Mouse (Mus musculus) cerebellum, adult 2 months (tissue): ENCODE data around the gene Ergic1. TPM values are rescaled to one million over a fixed set of nuclear protein-coding genes. Genes with fewer than 3 reads are reported as not detected.

Experiments
- DNase-seq, 2 experiments: peaks; one replicate each; pipeline ENCODE4 v3.0.0; 2021
- H3K27ac ChIP-seq: fragments of 200-500 bp; 2 replicates; pipeline ENCODE4 v1.5.1; 2012; ENCODE audit warnings: low read length, control low read depth, inconsistent platforms; ENCODE audit not compliant: insufficient read depth
- H3K27me3 ChIP-seq: fragments of 200-500 bp; 2 replicates; pipeline ENCODE4 v1.6.1; 2012; ENCODE audit warnings: inconsistent platforms, mild to moderate bottlenecking, low read length, moderate library complexity; ENCODE audit not compliant: control insufficient read depth, insufficient read depth
- H3K4me1 ChIP-seq: fragments of 200-500 bp; 2 replicates; pipeline ENCODE4 v1.6.1; 2011; ENCODE audit warnings: low read length; ENCODE audit not compliant: control insufficient read depth, insufficient read depth
- H3K4me3 ChIP-seq: fragments of 200-500 bp; replicated peaks from 2 replicates; pipeline ENCODE3; 2011; ENCODE audit warnings: mild to moderate bottlenecking, low read depth, low read length, control low read depth; ENCODE audit not compliant: insufficient read depth
- CTCF ChIP-seq: fragments of 200-500 bp; IDR thresholded peaks from 2 replicates; pipeline ENCODE4 v1.5.1; 2011; ENCODE audit warnings: low read depth, mild to moderate bottlenecking, control low read depth, low read length, moderate library complexity, borderline replicate concordance; ENCODE audit not compliant: insufficient read depth
- POLR2A ChIP-seq: fragments of 200-500 bp; IDR thresholded peaks from 2 replicates; pipeline ENCODE4 v1.6.1; 2011; ENCODE audit warnings: low read length, control low read depth, borderline replicate concordance; ENCODE audit not compliant: insufficient read depth
- WGBS: fragments of 180-500 bp; shearing (Covaris S2); methylation state at CpG from one replicate; pipeline ENCODE4 v1.1.7; 2018; 5-methylcytosine and 5-hydroxymethylcytosine counted together
- polyA plus RNA-seq: library from polyadenylated mRNA; depleted of rRNA; stranded (reverse); fragments of >200 nt; gene quantifications from 2 replicates; pipeline ENCODE4 v1.2.3, GENCODE M21; 2012

The Ergic1 gene
- polyA plus RNA-seq, 1 experiment, result 137 TPM

DNA sequence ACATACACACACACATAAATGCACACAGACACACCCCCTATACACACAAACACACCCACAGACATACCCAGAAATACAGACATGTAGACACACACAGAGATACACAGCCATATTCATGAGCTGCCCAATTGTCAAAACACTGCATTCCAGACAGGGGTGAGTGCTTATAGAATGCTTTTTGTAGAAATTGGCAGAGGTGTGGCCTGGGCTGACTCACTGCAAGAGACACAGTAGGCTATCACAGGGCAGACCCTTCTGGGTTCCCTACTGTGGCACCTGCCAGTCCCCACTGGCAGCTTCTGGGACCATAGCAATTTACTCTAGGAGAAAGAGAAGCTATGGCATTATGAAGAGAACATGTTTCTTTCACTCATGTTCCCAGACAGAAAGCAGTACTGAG, 37.0 kb upstream of the Ergic1 start:
- Histone ChIP-seq H3K4me1 (peaks cover 13% of the 10 kb centered on the region), H3K27me3 (no peaks in the 10 kb centered on the region), H3K27ac (no peak overlapping the region), H3K4me3 (no peak overlapping the region)
- TF ChIP-seq POLR2A, result no peak
- TF ChIP-seq CTCF, result no peak
- DNase-seq, result no peak

DNA sequence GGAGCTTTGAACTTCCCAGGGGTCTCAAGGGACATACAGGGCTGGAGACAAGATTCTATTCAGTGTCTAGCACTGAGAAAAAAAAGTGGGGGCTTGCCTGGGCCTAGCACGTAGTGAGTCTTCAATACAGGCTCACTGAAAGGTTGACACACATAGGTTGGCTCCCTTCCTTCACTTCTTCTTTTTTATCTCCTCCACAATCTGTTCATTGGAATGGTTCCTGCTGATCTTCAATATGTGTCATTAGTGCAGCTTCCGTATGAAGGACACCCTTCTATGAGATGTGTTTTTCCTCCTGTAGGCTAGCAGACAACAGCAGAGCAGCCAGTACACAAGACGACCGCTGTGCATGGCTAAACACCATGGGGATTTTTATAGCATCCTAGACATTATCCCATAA, 36.5 kb upstream of the Ergic1 start:
- 15% methylated on average over 4 of the region's 4 CpGs for WGBS
- peak overlapping the region; percentile 90 for H3K27ac ChIP-seq
- DNase-seq, result peak in 1 of 2 experiments; percentile 68
- H3K4me3 ChIP-seq, result no peak overlapping the region
- no peaks in the 10 kb centered on the region for H3K27me3 ChIP-seq
- TF ChIP-seq CTCF (no peak), POLR2A (0 out of 2 replicates have a peak, but pooled peaks have one; percentile 2)
- peaks cover 13% of the 10 kb centered on the region for H3K4me1 ChIP-seq

DNA sequence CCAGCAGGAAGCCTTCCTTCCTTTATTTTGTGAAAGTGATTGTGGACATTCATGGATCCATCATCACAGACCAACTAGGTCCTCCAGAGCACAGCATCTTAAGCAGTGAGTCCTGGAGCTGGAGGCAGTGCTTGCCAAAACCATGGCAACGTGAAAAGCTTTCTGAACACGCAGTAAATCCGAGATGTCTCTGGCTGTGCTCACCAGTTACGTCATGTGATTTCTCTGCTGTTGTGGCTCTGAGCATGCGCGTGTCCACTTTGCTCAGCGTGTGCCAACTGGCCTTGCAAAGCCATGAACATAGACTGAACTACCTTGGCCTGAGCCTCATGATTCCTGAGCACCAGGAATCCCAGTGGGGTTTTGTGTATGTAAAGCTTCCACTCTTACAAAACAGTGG, 36.0 kb upstream of the Ergic1 start:
- Histone ChIP-seq H3K4me3 (no peak overlapping the region), H3K27ac (peak overlapping the region; percentile 90), H3K4me1 (peaks cover 13% of the 10 kb centered on the region), H3K27me3 (no peaks in the 10 kb centered on the region)
- 6% methylated on average over 7 of the region's 7 CpGs for WGBS
- peak; percentile 66 to 81 for DNase-seq
- TF ChIP-seq CTCF, result no peak
- peak; percentile 14; the same call in 1 of the 2 replicates for TF ChIP-seq POLR2A

GRCm38 (mm10) chr17:26527291-26527690, 34.0 kb upstream of the Ergic1 start:
- no peak overlapping the region for H3K27ac ChIP-seq
- 98% methylated on average over 9 of the region's 9 CpGs for WGBS
- no peak for TF ChIP-seq CTCF
- no peak for TF ChIP-seq POLR2A

GRCm38 (mm10) chr17:26528751-26529150, 32.5 kb upstream of the Ergic1 start:
- WGBS, result 84% methylated on average over 6 of the region's 6 CpGs
- DNase-seq, result no peak
- Histone ChIP-seq H3K27me3 (no peaks in the 10 kb centered on the region), H3K27ac (no peak overlapping the region), H3K4me1 (peaks cover 23% of the 10 kb centered on the region), H3K4me3 (no peak overlapping the region)
- TF ChIP-seq POLR2A (no peak), CTCF (no peak)

More at GRCm38 (mm10) chr17:26527291-26527690, 34.0 kb upstream of the Ergic1 start:
- Histone ChIP-seq H3K4me1 (peaks cover 18% of the 10 kb centered on the region), H3K4me3 (no peak overlapping the region), H3K27me3 (no peaks in the 10 kb centered on the region)
- DNase-seq, result no peak

GRCm38 (mm10) chr17:26529791-26530241, 31.5 kb upstream of the Ergic1 start:
- H3K27ac ChIP-seq, result no peak overlapping the region
- no peaks in the 10 kb centered on the region for H3K27me3 ChIP-seq
- WGBS, result 88% methylated on average over 5 of the region's 5 CpGs
- H3K4me1 ChIP-seq, result peaks cover 17% of the 10 kb centered on the region
- TF ChIP-seq CTCF (no peak), POLR2A (no peak)
- no peak for DNase-seq
- H3K4me3 ChIP-seq, result no peak overlapping the region

DNA sequence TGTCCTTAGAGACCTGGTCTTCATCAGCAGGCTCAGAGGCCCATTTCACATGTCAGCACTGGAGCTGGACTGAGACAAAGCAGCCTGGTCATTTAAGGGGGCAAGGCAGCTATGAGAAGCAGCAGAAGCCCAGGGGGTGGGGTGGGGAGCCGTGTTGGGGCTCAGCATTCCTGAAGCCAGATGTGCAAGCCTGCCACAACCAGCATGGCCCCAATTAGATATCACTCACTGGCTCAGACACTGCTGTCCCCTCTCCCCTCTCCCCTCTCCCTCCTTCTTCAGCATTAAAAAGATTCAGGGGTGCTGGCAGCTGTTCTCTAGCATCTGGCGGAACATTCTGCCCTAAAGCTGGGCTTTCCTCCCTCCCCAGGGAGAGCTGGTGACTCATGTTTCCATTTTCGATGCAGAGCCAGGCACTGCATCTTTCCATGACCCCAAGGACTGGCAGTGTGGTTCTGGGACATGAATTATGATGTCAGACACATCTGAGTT, 30.7 kb upstream of the Ergic1 start:
- WGBS, result 63% methylated on average over 3 of the region's 3 CpGs
- no peak for DNase-seq
- no peak for TF ChIP-seq POLR2A
- no peak for TF ChIP-seq CTCF
- Histone ChIP-seq H3K27ac (no peak overlapping the region), H3K27me3 (no peaks in the 10 kb centered on the region), H3K4me1 (peaks cover 10% of the 10 kb centered on the region), H3K4me3 (no peak overlapping the region)

- Histone ChIP-seq H3K4me1 (peaks cover 10% of the 10 kb centered on the region), H3K27me3 (no peaks in the 10 kb centered on the region), H3K27ac (no peak overlapping the region), H3K4me3 (no peak overlapping the region)
- no peak for DNase-seq
- 91% methylated on average over 7 of the region's 7 CpGs for WGBS
- TF ChIP-seq CTCF, result no peak
- TF ChIP-seq POLR2A, result no peak
Observed at GRCm38 (mm10) chr17:26531395-26532027, 29.8 kb upstream of the Ergic1 start.
